Mouse (Mus musculus) gastrocnemius, postnatal 14 days (tissue): ENCODE measurements around the gene Fxyd1. TPM values are rescaled to one million over a fixed set of nuclear protein-coding genes. Genes with fewer than 3 reads are reported as not detected.
A peak's percentile ranks its signal among the peaks of the same experiment; 100 is the strongest.

Experiments
- DNase-seq: peaks from one replicate; pipeline ENCODE4 v3.0.0; 2021; ENCODE audit warnings: mixed read lengths
- intact Hi-C: fragments of 180-260 bp; cut with DNase I; formaldehyde crosslinking; loops from one replicate; pipeline ENCODE4 v1.15.1; 2025; ENCODE audit warnings: low total_unique reads
- long read RNA-seq, 2 experiments: library from polyadenylated mRNA; stranded (forward); transcript quantifications; one replicate each; pipeline ENCODE4 v2.0.0; 2021
- total RNA-seq, 2 experiments: library from RNA; stranded (reverse); gene quantifications; 2 replicates each; pipeline ENCODE4 v1.2.3; 2021

Gene Fxyd1
- total RNA-seq = 1,000 to 10,000 TPM; 1,292 to 1,295 TPM
- long read RNA-seq, experiment 1, transcript Fxyd1-213 (3 exons, 255 nt) = major isoform, 668 of 1,250 reads
- long read RNA-seq, experiment 1, transcript Fxyd1-212 (8 exons, 568 nt) = minor isoform, 194 of 1,250 reads
- long read RNA-seq, experiment 1, transcript Fxyd1-217 (8 exons, 594 nt) = minor isoform, 25 of 1,250 reads
- long read RNA-seq, experiment 1, transcript Fxyd1-203 (8 exons, 492 nt) = minor isoform, 131 of 1,250 reads
- long read RNA-seq, experiment 1, partial matches to known transcripts = 130 of 1,250 reads
- long read RNA-seq, experiment 1, other reads (novel, unspliced or antisense) = 49 of 1,250 reads
- long read RNA-seq, experiment 2, transcript Fxyd1-203 (8 exons, 492 nt) = minor isoform, 163 of 1,488 reads
- long read RNA-seq, experiment 2, transcript Fxyd1-212 (8 exons, 568 nt) = minor isoform, 213 of 1,488 reads
- long read RNA-seq, experiment 2, transcript Fxyd1-217 (8 exons, 594 nt) = minor isoform, 29 of 1,488 reads
- long read RNA-seq, experiment 2, transcript Fxyd1-213 (3 exons, 255 nt) = major isoform, 837 of 1,488 reads
- long read RNA-seq, experiment 2, partial matches to known transcripts = 154 of 1,488 reads
- long read RNA-seq, experiment 2, other reads (novel, unspliced or antisense) = 51 of 1,488 reads

GRCm38 (mm10) chr7:31057071-31057470 is at the start of gene Fxyd1:
Fxyd1 (minus strand) TSS chr7:31057199.
- no peak for DNase-seq
- intact Hi-C loops = no loop called here

DNA sequence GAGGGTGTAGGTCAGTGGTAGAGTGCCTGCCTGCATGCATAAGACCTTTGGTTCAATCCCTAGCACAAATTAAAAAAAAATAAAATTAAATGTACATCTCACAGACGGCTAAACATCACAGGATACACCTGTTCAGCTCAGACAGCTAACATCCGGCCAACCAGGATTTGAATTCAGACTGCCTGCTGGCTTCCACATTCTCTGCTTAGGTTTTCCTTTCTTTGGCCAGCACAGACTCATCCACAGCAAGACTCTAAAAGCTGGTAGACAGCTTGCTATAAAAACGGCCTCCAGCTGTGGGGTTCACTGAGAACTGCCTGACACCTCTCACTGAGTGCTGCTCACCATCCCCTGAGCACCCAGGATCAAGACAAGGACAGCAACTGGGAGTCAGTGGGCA is 49.2 kb upstream of the Fxyd1 start:
- intact Hi-C loops = no loop called here
- DNase-seq = no peak

- intact Hi-C loops = no loop called here
- peak; percentile 73 for DNase-seq
Observed at GRCm38 (mm10) chr7:31105061-31105768, 48.2 kb upstream of the Fxyd1 start.

- intact Hi-C loops = no loop called here
- DNase-seq = no peak
Observed at GRCm38 (mm10) chr7:31100786-31101185, 43.8 kb upstream of the Fxyd1 start.

GRCm38 (mm10) chr7:31099612-31099982 is 42.6 kb upstream of the Fxyd1 start:
- intact Hi-C loops = loop anchor here (2.0 kb wide), 1 partner anchor 41 kb away; the partner anchor contains the start of gene Lgi4
- no peak for DNase-seq

GRCm38 (mm10) chr7:31098697-31099611 is 42.0 kb upstream of the Fxyd1 start:
- no peak for DNase-seq
- intact Hi-C loops = loop anchor here (2.0 kb wide), 1 partner anchor 40 kb away; the partner anchor contains the start of gene Lgi4

GRCm38 (mm10) chr7:31097583-31098248 is 40.7 kb upstream of the Fxyd1 start:
- DNase-seq = peak; percentile 93
- intact Hi-C loops = loop anchor here (2.0 kb wide), 1 partner anchor 39 kb away; the partner anchor contains the start of gene Lgi4

DNA sequence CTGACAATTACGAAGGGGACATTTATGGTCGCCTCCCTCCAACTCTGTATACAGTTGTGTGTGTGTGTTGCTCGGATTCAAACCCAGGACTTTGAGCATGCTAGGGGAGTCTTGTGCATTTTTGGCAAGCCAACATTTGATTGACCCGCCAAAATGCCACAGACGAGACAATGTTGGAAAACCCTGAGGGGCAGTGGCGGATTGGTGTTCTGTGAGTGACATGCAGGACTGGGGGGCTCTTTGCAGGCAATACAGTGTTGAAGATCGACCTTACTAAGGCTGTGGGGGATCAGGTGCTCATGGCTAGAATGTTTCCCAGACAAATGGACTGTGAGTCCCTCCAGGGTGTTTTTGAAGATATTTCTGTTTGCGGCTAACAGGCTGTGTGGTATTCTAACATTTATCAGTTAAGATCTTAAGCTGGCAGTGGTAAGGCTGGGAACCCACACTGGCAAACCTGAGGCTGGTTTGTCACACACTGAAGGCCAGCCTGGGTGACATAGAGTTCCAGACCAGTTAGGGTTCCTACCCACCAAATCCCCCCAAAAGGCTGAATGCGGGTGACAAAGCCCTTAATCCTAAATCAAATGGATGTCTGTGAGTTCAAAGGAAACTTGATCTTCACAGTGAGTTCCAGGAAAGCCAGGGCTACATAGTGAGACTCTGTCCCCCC is 40.0 kb upstream of the Fxyd1 start:
- intact Hi-C loops = no loop called here
- DNase-seq = no peak

GRCm38 (mm10) chr7:31094774-31095501 is 37.9 kb upstream of the Fxyd1 start:
- intact Hi-C loops = no loop called here
- no peak for DNase-seq

GRCm38 (mm10) chr7:31089721-31090120 is 32.7 kb upstream of the Fxyd1 start:
- DNase-seq = no peak
- intact Hi-C loops = no loop called here

DNA sequence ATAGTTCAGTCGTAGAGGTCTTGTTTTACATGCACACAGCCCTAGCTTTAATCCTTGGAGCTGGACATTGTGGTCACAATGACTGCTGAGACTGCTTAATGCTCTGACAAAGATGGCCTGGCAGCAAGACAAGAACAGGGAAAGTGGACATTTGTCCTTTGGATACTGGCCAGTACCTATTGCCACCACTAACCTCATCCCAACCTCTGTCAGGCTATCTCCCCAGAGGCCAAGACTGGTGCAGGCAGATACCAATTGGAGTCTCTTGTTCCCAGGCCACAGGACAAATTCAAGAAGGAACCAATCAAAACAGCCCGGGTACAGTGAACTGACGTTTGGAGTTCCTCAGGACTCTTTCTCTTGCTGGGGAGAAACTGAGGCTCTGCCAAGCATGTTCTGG is 31.2 kb upstream of the Fxyd1 start:
- no peak for DNase-seq
- intact Hi-C loops = no loop called here

- DNase-seq = no peak
- intact Hi-C loops = no loop called here
Observed at GRCm38 (mm10) chr7:31087262-31087661, 30.3 kb upstream of the Fxyd1 start.

- intact Hi-C loops = no loop called here
Observed at GRCm38 (mm10) chr7:31086175-31086755, 29.3 kb upstream of the Fxyd1 start.

GRCm38 (mm10) chr7:31085171-31085570 is 28.2 kb upstream of the Fxyd1 start:
- DNase-seq = peak; percentile 66
- intact Hi-C loops = no loop called here

More at GRCm38 (mm10) chr7:31086175-31086755, 29.3 kb upstream of the Fxyd1 start:
- DNase-seq = no peak

GRCm38 (mm10) chr7:31084140-31084539 is 27.1 kb upstream of the Fxyd1 start:
- DNase-seq = no peak
- intact Hi-C loops = no loop called here

GRCm38 (mm10) chr7:31082831-31083588 is 26.0 kb upstream of the Fxyd1 start:
- DNase-seq = peak; percentile 86
- intact Hi-C loops = no loop called here
